Mouse (Mus musculus) neural tube, postnatal 0 days (tissue): ENCODE data around the gene Spata25. TPM values are rescaled to one million over a fixed set of nuclear protein-coding genes. Genes with fewer than 3 reads are reported as not detected.

ENCODE experiments used
- polyA plus RNA-seq: library from polyadenylated mRNA; unstranded; fragments of >200 nt; fragmentation: Nextera tagmentation; extraction: Ambion mirVana; gene quantifications from 2 replicates; pipeline ENCODE4 v1.2.1, GENCODE M21; 2015

Spata25 gene
- polyA plus RNA-seq, result 0.27 TPM in 1 of 2 replicates, not detected in the other

GRCm38 (mm10) chr2:164828437-164828836 lies at the start of gene Spata25:
Spata25 (minus strand) TSS chr2:164828537.

DNA sequence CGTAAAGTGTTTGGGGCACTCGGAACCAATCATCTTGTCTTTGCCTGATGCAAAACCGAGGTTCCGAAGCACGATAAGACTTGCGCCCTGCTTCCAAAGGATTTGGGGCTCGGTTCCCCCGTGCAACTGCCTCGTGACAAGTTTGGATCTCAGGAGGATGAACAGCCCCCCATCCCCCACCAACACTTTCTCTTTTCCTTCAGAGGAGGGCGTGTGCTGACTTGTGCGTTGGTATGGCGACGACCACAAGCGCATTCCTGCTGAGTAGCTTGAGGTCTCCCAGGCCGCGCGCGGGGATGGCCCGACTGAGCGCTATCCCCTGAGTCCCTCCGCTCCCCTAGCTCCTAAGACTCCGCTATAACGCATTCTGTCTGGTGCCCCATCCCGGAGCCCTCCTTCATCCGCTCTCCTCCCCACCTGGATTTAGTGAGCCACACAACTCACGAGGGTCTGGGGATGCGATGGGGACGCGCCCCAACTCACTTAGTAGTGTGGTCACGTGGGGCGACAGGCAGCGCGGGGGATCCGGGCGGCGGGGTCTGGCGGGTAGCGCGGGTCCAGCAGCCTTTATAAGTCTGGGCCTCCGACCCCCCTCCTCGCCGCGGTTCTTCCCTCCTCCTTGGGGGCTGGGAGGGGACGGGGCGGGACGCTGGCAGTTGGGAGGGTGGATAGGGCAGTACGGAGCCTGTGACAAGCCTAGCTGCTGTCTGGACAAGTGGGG lies 28.9 kb upstream of the Spata25 start, which contains the start of gene Pltp:
TSS of gene Pltp (minus strand) at position 611 of the 721 bp plus-strand sequence.

DNA sequence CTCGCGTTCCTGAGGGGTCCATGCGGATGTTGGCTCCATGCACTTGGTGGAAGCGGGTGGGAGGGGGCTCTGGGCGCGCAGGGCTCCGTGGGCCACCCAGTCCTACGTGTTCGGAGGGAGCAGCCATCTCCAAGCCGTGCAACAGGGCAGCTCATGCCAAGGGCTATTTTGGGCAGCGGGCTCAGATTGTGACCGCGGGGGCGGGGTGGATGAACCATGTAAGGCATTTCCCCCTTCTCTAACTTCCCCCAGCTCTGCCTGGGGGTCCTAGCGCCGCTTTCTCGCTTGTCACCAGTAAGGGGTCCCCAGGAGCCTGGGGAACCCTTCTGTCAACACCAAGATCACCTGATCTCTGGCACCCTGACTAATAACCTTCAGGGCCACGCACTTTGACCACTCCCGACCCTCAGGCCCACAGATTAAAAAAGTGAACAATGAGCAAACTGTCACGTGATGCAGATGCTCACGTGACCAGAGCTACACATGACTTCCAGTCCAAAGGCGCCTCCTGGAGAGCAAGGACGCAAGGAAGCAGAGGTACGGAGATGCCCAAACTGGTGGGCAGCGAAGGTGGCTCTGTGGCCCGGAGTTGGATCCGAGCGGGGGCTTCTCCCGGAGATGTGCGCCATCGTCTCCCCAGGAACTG lies 5.1 kb upstream of the Spata25 start, which contains the start of gene Neurl2:
TSS of gene Neurl2 (minus strand) at position 143 of the 646 bp plus-strand sequence.

GRCm38 (mm10) chr2:164832748-164833301 lies 4.5 kb upstream of the Spata25 start, which contains the start of gene Ctsa:
Ctsa (plus strand) TSS chr2:164832873.

GRCm38 (mm10) chr2:164822636-164823165 lies 5.6 kb downstream of the Spata25 start, which contains the start of gene Zswim1:
Zswim1 (plus strand) TSS chr2:164822686.

DNA sequence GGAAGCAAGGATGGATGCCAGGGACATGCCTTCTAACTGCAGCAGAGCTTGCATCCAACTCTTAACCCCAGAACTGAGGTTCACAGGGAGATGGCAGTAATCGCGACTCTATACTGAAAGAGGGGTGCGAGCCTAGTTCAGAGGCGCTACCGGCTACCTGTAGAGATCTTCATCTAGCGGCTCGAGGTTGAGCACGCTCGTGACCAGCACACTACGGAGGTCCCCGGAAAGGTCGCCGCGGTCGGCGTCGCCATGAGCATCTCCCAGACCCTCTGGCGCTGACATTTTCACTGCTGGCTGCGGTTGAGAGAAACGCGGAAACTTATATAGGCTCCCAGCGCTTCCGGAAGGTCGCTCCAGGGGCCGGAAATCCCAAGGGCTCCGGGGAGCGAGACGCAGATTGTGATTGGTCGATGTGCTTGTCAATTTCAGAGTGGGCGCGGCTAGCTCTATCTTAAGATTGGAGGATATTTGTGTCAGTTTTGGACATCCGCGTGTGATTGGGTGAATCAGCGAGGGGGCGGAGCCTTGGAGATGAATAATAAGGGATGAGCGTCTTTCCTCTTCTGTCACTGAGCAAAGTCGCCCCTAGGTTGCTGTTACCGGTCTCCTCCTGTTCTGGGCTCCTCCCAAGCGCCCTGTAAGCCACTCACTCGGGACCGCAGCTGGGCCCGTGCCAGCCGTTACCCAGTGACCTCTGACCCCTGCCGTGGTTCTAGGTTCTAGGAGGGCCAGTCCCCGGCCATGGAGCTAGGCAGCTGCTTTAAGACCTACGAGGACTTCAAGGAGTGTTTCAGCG lies 23.6 kb downstream of the Spata25 start, which contains the start of the genes Acot8 and Zswim3:
TSS of gene Acot8 (minus strand) at position 350 of the 799 bp plus-strand sequence.
TSS of gene Zswim3 (plus strand) at position 566 of the 799 bp plus-strand sequence.

DNA sequence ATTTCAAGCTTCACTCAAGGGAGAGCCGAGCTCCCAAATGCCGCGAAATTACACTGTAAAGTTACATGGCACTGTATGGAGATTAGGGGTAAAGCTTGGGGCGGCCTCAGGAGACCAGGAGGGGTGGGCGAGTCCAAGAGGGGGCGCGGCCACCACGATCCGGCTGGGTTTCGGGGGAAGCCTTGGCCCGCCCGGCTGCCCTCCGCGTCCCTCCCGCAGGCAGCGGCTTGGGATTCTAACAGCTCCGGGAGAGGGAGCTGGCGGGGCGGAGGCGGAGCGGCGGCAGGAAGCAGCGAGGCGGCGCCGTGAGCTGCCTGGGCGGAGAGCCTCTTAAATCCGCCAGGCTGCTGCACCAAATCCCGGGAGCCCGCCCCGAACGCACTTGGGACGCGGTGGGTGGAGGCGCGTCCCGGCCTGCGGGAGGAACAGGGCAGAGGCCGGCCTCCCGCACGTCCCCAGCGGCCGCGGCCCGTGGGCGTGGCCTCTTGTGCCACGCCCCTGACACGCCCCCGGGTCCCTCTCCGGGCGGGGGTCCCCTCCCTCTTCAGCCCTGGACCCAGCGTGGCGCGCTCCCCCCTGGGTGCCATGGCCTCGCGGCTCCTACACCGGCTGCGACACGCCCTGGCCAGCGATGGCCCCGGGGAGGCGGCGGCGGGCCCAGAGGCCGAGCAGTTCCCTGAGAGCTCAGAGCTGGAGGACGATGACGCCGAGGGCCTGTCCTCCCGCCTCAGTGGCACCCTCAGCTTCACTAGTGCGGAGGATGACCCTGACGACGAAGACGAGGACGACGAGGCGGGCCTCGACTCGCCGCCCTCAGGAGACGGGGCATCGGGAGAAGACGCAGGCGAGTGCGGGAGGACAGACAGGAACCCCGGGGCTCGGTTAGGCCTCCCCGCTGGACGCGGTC lies 42.6 kb downstream of the Spata25 start, which contains the start of gene Snx21:
TSS of gene Snx21 (plus strand) at position 343 of the 907 bp plus-strand sequence.

DNA sequence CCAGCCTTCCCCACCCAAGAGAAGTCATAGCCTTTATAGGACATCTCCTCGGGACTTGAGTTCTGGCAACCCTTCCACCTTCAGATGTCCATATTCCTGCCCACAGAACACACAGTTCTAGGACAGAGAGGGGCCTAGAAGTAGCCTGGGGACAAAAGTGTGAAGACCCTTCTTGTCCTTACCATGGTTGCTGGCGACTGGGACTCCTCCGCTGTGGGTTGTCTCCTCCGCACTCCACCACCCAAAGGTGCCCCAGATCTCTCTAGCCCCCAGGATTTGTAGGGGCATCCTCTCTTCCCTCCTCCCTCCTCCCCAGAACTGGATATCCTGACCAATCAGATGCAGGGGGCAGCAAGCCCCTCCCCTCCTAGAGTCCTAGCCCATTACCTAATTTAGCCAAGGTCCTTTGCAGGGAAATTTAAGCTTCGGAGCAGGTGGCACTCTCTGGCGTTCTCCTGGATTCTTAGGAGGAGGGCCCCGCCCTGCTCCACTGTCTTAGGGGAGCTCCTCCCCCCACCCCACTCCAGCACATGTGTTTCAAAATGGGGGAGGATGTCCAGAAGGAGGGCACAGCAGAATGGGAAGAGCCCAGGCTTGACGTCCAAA lies 48.8 kb downstream of the Spata25 start, which contains the start of gene Tnnc2:
TSS of gene Tnnc2 (minus strand) at position 487 of the 606 bp plus-strand sequence.

Other genes starting within 250 kb of the Spata25 start
- gene Wfdc6a, start 243.1 kb downstream of the Spata25 start, polyA plus RNA-seq, result not detected in 2 replicates
- not detected in 2 replicates for gene Eppin, start 234.9 kb downstream of the Spata25 start, polyA plus RNA-seq
- not detected in 2 replicates for gene Wfdc6b, start 215.0 kb downstream of the Spata25 start, polyA plus RNA-seq
- not detected in 2 replicates for gene Wfdc8, start 214.9 kb downstream of the Spata25 start, polyA plus RNA-seq
- not detected in 2 replicates for gene Wfdc16, start 189.7 kb downstream of the Spata25 start, polyA plus RNA-seq
- gene Wfdc10, start 172.5 kb downstream of the Spata25 start, polyA plus RNA-seq, result not detected in 2 replicates
- not detected in 2 replicates for gene Wfdc9, start 172.0 kb downstream of the Spata25 start, polyA plus RNA-seq
- gene Wfdc11, start 154.4 kb downstream of the Spata25 start, polyA plus RNA-seq, result not detected in 2 replicates
- 0.22 TPM in 1 of 2 replicates, not detected in the other for gene Wfdc13, start 143.4 kb downstream of the Spata25 start, polyA plus RNA-seq
- not detected in 2 replicates for gene Spint4, start 130.0 kb downstream of the Spata25 start, polyA plus RNA-seq
- not detected in 2 replicates for gene Spint5, start 113.2 kb downstream of the Spata25 start, polyA plus RNA-seq
- gene Wfdc3, start 82.6 kb downstream of the Spata25 start, polyA plus RNA-seq, result 0.58 and 0.88 TPM in 2 replicates
- 48.0 and 50.3 TPM in 2 replicates for gene Dnttip1, start 82.6 kb downstream of the Spata25 start, polyA plus RNA-seq
- 31.4 and 34.2 TPM in 2 replicates for gene Ube2c, start 58.6 kb downstream of the Spata25 start, polyA plus RNA-seq
- 6.6 and 7.2 TPM in 2 replicates for gene Tnnc2, start 48.6 kb downstream of the Spata25 start, polyA plus RNA-seq
- 54.9 and 60.8 TPM in 2 replicates for gene Snx21, start 42.7 kb downstream of the Spata25 start, polyA plus RNA-seq
- gene Acot8, start 23.7 kb downstream of the Spata25 start, polyA plus RNA-seq, result 23.8 and 27.3 TPM in 2 replicates
- 10.4 and 10.8 TPM in 2 replicates for gene Zswim3, start 23.4 kb downstream of the Spata25 start, polyA plus RNA-seq
- gene Zswim1, start 5.9 kb downstream of the Spata25 start, polyA plus RNA-seq, result 24.9 and 26.5 TPM in 2 replicates
- gene Ctsa, start 4.3 kb upstream of the Spata25 start, polyA plus RNA-seq, result 101 and 102 TPM in 2 replicates
- gene Neurl2, start 4.9 kb upstream of the Spata25 start, polyA plus RNA-seq, result 8.1 and 8.5 TPM in 2 replicates
- 134 and 140 TPM in 2 replicates for gene Pltp, start 29.2 kb upstream of the Spata25 start, polyA plus RNA-seq
- 84.1 and 87.1 TPM in 2 replicates for gene Pcif1, start 50.8 kb upstream of the Spata25 start, polyA plus RNA-seq
- 8.1 and 10.7 TPM in 2 replicates for gene Zfp335, start 83.2 kb upstream of the Spata25 start, polyA plus RNA-seq
- 9.1 and 14.6 TPM in 2 replicates for gene Mmp9, start 112.2 kb upstream of the Spata25 start, polyA plus RNA-seq
- gene Slc12a5, start 132.3 kb upstream of the Spata25 start, polyA plus RNA-seq, result 100 and 111 TPM in 2 replicates
- 39.8 and 51.0 TPM in 2 replicates for gene Ncoa5, start 206.3 kb upstream of the Spata25 start, polyA plus RNA-seq
- 3.9 and 4.2 TPM in 2 replicates for gene Cd40, start 227.1 kb upstream of the Spata25 start, polyA plus RNA-seq